Mouse (Mus musculus) embryonic facial prominence, embryonic 12.5 days (tissue): ENCODE data around the gene Thrsp. TPM values are rescaled to one million over a fixed set of nuclear protein-coding genes. Genes with fewer than 3 reads are reported as not detected.
A peak's percentile ranks its signal among the peaks of the same experiment; 100 is the strongest.

Source experiments
- ATAC-seq: fragments of 200-750 bp; cut with Nextera tagmentation; 2 replicates; pipeline ENCODE4 v1.8.0; 2017; ENCODE audit not compliant: insufficient number of reproducible peaks, insufficient read depth, low FRiP score, low TSS enrichment
- H3K27ac ChIP-seq: fragments of 300-500 bp; sonication (generic); 2 replicates; pipeline ENCODE4 v1.5.1; 2016; ENCODE audit warnings: mild to moderate bottlenecking
- H3K27me3 ChIP-seq: fragments of 300-500 bp; sonication (generic); 2 replicates; pipeline ENCODE4 v1.6.1; 2016; ENCODE audit warnings: mild to moderate bottlenecking, moderate library complexity
- H3K36me3 ChIP-seq: fragments of 300-500 bp; sonication (generic); 2 replicates; pipeline ENCODE4 v1.6.1; 2016; ENCODE audit warnings: mild to moderate bottlenecking
- H3K4me1 ChIP-seq: fragments of 300-500 bp; sonication (generic); 2 replicates; pipeline ENCODE4 v1.6.1; 2016
- H3K4me2 ChIP-seq: fragments of 300-500 bp; sonication (generic); replicated peaks from 2 replicates; pipeline ENCODE4 v1.6.1; 2016; ENCODE audit warnings: mild to moderate bottlenecking, moderate library complexity
- H3K4me3 ChIP-seq: fragments of 300-500 bp; sonication (generic); 2 replicates; pipeline ENCODE4 v1.5.1; 2016; ENCODE audit warnings: mild to moderate bottlenecking
- H3K9ac ChIP-seq: fragments of 300-500 bp; sonication (generic); 2 replicates; pipeline ENCODE4 v1.6.1; 2016; ENCODE audit warnings: mild to moderate bottlenecking, moderate library complexity
- H3K9me3 ChIP-seq: fragments of 300-500 bp; sonication (generic); 2 replicates; pipeline ENCODE4 v1.6.1; 2016; ENCODE audit warnings: mild to moderate bottlenecking, moderate library complexity
- WGBS: fragments of 180-500 bp; shearing (Covaris S2); methylation state at CpG from one replicate; pipeline ENCODE4 v1.1.7; 2016; 5-methylcytosine and 5-hydroxymethylcytosine counted together
- polyA plus RNA-seq: library from polyadenylated mRNA; unstranded; fragments of >200 nt; fragmentation: Nextera tagmentation; extraction: Ambion mirVana; gene quantifications from 2 replicates; pipeline ENCODE4 v1.2.1, GENCODE M21; 2016

The Thrsp gene
- polyA plus RNA-seq, 1 experiment from 2014 or later = 0.49 TPM

- H3K27me3 ChIP-seq = no peaks in the 10 kb centered on the region
- WGBS = under 1% methylated on average over 5 of the region's 5 CpGs
- H3K4me1 ChIP-seq = peaks cover 13% of the 10 kb centered on the region
- H3K4me2 ChIP-seq = peak overlapping the region; percentile 18; the same call in 1 of the 2 replicates
- H3K36me3 ChIP-seq = no peaks in the 10 kb centered on the region
- peak overlapping the region; percentile 68 for H3K27ac ChIP-seq
- H3K4me3 ChIP-seq = no peak overlapping the region
- no peaks in the 10 kb centered on the region for H3K9me3 ChIP-seq
- H3K9ac ChIP-seq = no peak overlapping the region
- ATAC-seq = peak; percentile 69; the same call in 1 of the 2 replicates
Observed at GRCm38 (mm10) chr7:97429705-97430104, 12.2 kb upstream of the Thrsp start.

DNA sequence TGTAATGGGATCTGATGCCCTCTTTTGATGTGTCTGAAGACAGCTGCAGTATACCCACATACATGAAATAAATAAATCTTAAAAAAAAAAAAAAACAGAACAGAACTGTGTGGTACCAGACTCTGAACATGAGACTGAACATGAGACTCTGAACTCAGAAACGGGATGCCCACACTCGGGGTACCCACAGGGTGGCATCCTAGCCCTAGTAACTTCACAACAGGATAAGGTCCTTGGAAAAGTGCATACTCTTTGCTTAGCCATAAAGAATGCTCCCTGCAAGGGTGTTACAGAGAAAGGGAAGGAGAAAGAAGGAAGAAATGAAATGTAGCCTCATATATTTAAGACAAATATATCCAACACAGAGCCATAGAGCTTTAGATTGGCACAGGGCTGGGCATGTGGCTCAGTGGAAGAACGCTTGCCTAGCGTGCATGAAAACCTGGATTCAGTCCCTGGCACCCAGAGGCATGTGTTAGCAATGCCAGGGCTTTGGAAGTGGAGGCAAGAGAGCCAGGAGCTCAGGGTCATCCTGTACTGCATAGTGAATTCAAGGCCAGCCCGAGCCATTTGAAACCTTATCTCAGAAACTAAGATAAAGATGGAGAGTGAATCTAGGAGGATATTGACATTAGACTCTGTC, 10.4 kb upstream of the Thrsp start:
- no peak overlapping the region for H3K4me2 ChIP-seq
- H3K9ac ChIP-seq = no peak overlapping the region
- WGBS = 82% methylated on average over 5 of the region's 5 CpGs
- peaks cover 13% of the 10 kb centered on the region for H3K4me1 ChIP-seq
- no peaks in the 10 kb centered on the region for H3K36me3 ChIP-seq
- no peaks in the 10 kb centered on the region for H3K27me3 ChIP-seq
- no peaks in the 10 kb centered on the region for H3K9me3 ChIP-seq
- no peak overlapping the region for H3K4me3 ChIP-seq
- no peak overlapping the region for H3K27ac ChIP-seq
- no peak for ATAC-seq

GRCm38 (mm10) chr7:97427296-97427695, 9.8 kb upstream of the Thrsp start:
- Histone ChIP-seq H3K4me1 (peaks cover 13% of the 10 kb centered on the region), H3K4me2 (no peak overlapping the region), H3K9me3 (no peaks in the 10 kb centered on the region), H3K4me3 (no peak overlapping the region), H3K27ac (no peak overlapping the region), H3K36me3 (no peaks in the 10 kb centered on the region), H3K27me3 (no peaks in the 10 kb centered on the region), H3K9ac (no peak overlapping the region)
- no peak for ATAC-seq
- whole genome bisulfite sequencing = 83% methylated on average over 6 of the region's 6 CpGs

GRCm38 (mm10) chr7:97426566-97426965, 9.0 kb upstream of the Thrsp start:
- 77% methylated on average over 6 of the region's 6 CpGs for WGBS
- H3K9ac ChIP-seq = no peak overlapping the region
- H3K36me3 ChIP-seq = no peaks in the 10 kb centered on the region
- peaks cover 13% of the 10 kb centered on the region for H3K4me1 ChIP-seq
- no peak overlapping the region for H3K27ac ChIP-seq
- H3K4me2 ChIP-seq = no peak overlapping the region
- ATAC-seq = no peak
- no peak overlapping the region for H3K4me3 ChIP-seq
- no peaks in the 10 kb centered on the region for H3K9me3 ChIP-seq
- no peaks in the 10 kb centered on the region for H3K27me3 ChIP-seq

DNA sequence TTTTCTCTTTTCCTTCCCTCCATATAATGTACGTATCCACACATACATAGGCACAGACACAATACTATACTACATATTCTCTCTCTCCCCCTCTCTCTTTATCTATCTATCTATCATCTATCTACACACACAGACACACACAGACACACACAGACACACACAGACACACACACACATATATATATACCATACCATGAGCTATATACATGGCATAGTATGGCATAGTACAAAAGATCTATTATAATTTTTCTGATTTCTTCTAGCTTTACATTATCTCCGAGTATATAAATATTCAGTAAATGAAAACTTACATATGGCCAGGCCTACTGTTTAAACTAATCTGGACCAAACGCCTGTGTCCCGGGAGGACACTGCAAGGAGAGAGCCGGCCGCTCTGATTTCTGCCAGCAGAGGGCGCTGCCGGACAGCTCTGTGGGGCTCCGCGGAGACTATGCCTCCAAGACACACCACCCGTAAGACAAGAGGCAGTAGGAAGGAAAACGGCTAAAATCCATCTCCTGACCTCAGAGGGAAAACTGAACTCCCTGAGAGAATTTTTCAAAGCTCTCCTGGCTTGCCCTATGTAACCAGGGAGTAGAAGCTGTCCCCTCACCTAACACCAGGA, 7.2 kb upstream of the Thrsp start:
- H3K36me3 ChIP-seq = no peaks in the 10 kb centered on the region
- no peak overlapping the region for H3K27ac ChIP-seq
- no peak overlapping the region; the same call in 1 of the 2 replicates for H3K9ac ChIP-seq
- ATAC-seq = peak; percentile 61; the same call in 1 of the 2 replicates
- H3K27me3 ChIP-seq = no peaks in the 10 kb centered on the region
- H3K4me3 ChIP-seq = no peak overlapping the region
- no peaks in the 10 kb centered on the region for H3K9me3 ChIP-seq
- peaks cover 4% of the 10 kb centered on the region for H3K4me1 ChIP-seq
- 10% methylated on average over 12 of the region's 12 CpGs for WGBS
- H3K4me2 ChIP-seq = no peak overlapping the region

- H3K4me1 ChIP-seq = no peaks in the 10 kb centered on the region
- no peaks in the 10 kb centered on the region for H3K36me3 ChIP-seq
- H3K27me3 ChIP-seq = no peaks in the 10 kb centered on the region
- no peak overlapping the region for H3K9ac ChIP-seq
- H3K9me3 ChIP-seq = no peaks in the 10 kb centered on the region
- no peak for ATAC-seq
- H3K4me2 ChIP-seq = no peak overlapping the region
- 47% methylated on average over 5 of the region's 5 CpGs for WGBS
- H3K27ac ChIP-seq = no peak overlapping the region
- H3K4me3 ChIP-seq = no peak overlapping the region
Observed at GRCm38 (mm10) chr7:97423754-97424153, 6.2 kb upstream of the Thrsp start.

GRCm38 (mm10) chr7:97420958-97421651, 3.6 kb upstream of the Thrsp start:
- Histone ChIP-seq H3K9me3 (no peaks in the 10 kb centered on the region), H3K4me3 (no peak overlapping the region), H3K27ac (no peak overlapping the region), H3K27me3 (no peaks in the 10 kb centered on the region), H3K36me3 (no peaks in the 10 kb centered on the region), H3K4me1 (no peaks in the 10 kb centered on the region), H3K4me2 (no peak overlapping the region), H3K9ac (no peak overlapping the region; the same call in 1 of the 2 replicates)
- 81% methylated on average over 8 of the region's 8 CpGs for WGBS
- ATAC-seq = no peak

DNA sequence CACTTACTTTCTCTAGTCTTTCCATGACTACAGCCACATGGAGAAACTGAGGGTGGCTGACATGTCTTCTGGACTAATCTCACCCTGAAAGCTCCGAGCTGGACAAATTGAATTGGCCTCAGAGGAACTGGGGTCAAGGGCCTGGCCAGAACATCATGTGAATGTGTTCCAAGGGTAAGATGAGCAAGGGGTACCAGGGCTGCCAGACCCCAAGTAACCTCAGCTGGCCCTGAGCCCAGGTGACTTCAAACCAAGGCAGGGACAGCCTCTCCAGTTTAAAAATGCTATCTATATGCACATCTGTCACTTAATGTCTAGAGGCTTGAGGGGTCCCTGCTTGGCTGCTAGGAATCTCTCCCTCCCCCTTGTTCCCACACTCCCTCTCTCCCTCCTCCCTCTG, 2.9 kb upstream of the Thrsp start:
- Histone ChIP-seq H3K4me1 (0 out of 2 replicates have a peak, but pooled peaks cover 3% of the 10 kb centered on the region), H3K9me3 (no peaks in the 10 kb centered on the region), H3K36me3 (no peaks in the 10 kb centered on the region), H3K9ac (no peak overlapping the region; the same call in 1 of the 2 replicates), H3K4me2 (no peak overlapping the region), H3K27me3 (no peaks in the 10 kb centered on the region), H3K4me3 (no peak overlapping the region), H3K27ac (no peak overlapping the region)
- WGBS = 43% methylated on average over 1 of the region's 1 CpGs
- no peak for ATAC-seq

GRCm38 (mm10) chr7:97419163-97419562, 1.6 kb upstream of the Thrsp start:
- Histone ChIP-seq H3K9ac (no peak overlapping the region), H3K9me3 (no peaks in the 10 kb centered on the region), H3K27me3 (no peaks in the 10 kb centered on the region), H3K4me3 (no peak overlapping the region), H3K4me1 (0 out of 2 replicates have a peak, but pooled peaks cover 4% of the 10 kb centered on the region), H3K4me2 (no peak overlapping the region), H3K27ac (no peak overlapping the region), H3K36me3 (no peaks in the 10 kb centered on the region)
- ATAC-seq = no peak
- WGBS = 78% methylated on average over 5 of the region's 5 CpGs

DNA sequence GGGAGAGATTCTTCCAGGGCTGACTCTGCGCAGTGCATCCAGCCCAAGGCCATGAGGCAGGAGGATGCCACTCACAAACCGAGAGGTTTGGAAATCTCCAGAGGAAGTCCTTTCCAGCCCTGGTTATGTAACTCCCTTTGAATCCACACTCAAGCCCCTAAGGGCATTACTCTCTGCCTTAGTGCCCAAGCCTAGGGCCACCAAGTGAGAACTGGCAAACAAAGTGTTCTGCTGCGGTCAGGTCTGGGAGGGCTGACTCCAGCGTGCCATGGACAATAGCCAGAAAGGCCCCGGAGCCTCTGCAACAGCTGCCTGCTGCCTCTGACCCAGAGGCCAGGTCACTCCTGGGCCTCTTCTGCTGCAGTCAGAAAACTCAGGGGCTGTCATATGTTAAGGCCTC, 1.2 kb upstream of the Thrsp start:
- Histone ChIP-seq H3K4me3 (no peak overlapping the region), H3K27me3 (no peaks in the 10 kb centered on the region), H3K9me3 (no peaks in the 10 kb centered on the region), H3K4me2 (no peak overlapping the region), H3K27ac (no peak overlapping the region), H3K36me3 (no peaks in the 10 kb centered on the region), H3K9ac (no peak overlapping the region), H3K4me1 (0 out of 2 replicates have a peak, but pooled peaks cover 4% of the 10 kb centered on the region)
- no peak for ATAC-seq
- WGBS = 71% methylated on average over 5 of the region's 5 CpGs

GRCm38 (mm10) chr7:97416473-97416872, 1.1 kb downstream of the Thrsp start:
- H3K4me3 ChIP-seq = no peak overlapping the region
- H3K9ac ChIP-seq = no peak overlapping the region
- H3K9me3 ChIP-seq = no peaks in the 10 kb centered on the region
- 0 out of 2 replicates have a peak, but pooled peaks cover 4% of the 10 kb centered on the region for H3K4me1 ChIP-seq
- peaks cover 3% of the 10 kb centered on the region; the same call in 1 of the 2 replicates for H3K36me3 ChIP-seq
- no peak overlapping the region for H3K4me2 ChIP-seq
- H3K27ac ChIP-seq = no peak overlapping the region
- ATAC-seq = no peak
- no peaks in the 10 kb centered on the region for H3K27me3 ChIP-seq
- 70% methylated on average over 4 of the region's 4 CpGs for WGBS
